Comparison of ENCODE assay signal across 14 mouse cellular contexts in genomic region chr2:59414612-59415011, GRCm38 (mm10).
"Had no signal": no experiment of that assay in that cellular context is flagged by ENCODE, and none has a peak within 500 bp of the region (broad histone marks: within the 10 kb centered on the region; RNA-seq: fewer than 3 reads in every experiment).

No protein-coding gene starts in this region.

- H3K9me3 ChIP-seq: neural tube, embryonic 13.5 days had no signal

- ATAC-seq: intestine, embryonic 16.5 days had no signal

- H3K36me3 ChIP-seq: kidney, embryonic 15.5 days; limb, embryonic 13.5 days; neural tube, embryonic 13.5 days had no signal

- H3K27ac ChIP-seq: kidney, embryonic 15.5 days; limb, embryonic 13.5 days; liver, embryonic 14.5 days; neural tube, embryonic 13.5 days had no signal

- H3K4me3 ChIP-seq: kidney, embryonic 15.5 days; limb, embryonic 13.5 days; myocyte; neural tube, embryonic 13.5 days had no signal

- H3K4me2 ChIP-seq: kidney, embryonic 15.5 days; limb, embryonic 13.5 days; neural tube, embryonic 13.5 days had no signal

- H3K27me3 ChIP-seq: kidney, embryonic 15.5 days; limb, embryonic 13.5 days; neural tube, embryonic 13.5 days had no signal

- H3K9ac ChIP-seq: kidney, embryonic 15.5 days; limb, embryonic 13.5 days; liver, embryonic 14.5 days; neural tube, embryonic 13.5 days had no signal

- DNase-seq: kidney, adult 2 months; kidney, postnatal 14 days; left cerebral cortex, postnatal 4 days; lung, adult 18-20 months; lung, postnatal 36 days; right cerebral cortex, adult 18-20 months; right cerebral cortex, postnatal 25 days; thymus, postnatal 36 days had no signal
